Mouse (Mus musculus): ENCODE data around the gene Castor2.

Castor2 gene

DNA sequence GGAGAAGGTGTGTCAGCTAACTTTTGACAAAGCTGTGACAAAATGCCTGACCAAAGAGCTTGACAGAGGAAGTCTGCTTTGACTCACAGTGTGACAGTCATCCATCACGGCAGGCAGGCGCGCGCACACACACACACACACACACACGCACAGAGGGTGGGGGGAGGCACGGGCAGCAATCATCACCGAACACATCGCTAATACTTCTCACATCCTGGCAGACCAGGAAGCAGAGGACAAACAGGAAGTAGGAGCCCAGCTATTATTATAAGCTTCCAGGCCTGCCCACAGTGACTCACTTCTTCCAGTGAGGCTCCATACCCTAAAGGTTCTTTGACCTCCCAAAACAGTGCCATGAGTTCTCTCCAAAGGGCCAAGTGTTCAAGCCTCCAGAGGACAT, 6.3 kb downstream of the Castor2 start:
- no peak for DNase-seq

DNA sequence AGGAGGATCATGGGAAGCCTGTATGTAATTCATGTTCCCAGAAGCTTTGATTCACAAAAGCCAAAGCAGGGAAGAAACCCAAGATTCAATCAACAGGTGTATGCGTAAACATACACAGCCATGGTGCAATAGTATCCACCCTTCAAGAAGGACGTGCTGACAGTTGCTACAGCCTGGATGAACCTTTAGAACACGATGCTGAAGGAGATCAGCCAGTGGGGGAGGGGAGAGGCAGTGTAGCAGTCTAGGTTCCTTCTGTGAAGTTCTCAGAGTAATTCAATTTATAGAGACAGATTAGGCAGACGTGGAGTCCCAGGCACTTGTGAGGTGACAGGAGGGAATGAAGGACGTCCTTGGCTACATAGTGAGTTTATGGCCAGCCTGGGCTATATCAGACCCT, 15.5 kb downstream of the Castor2 start:
- no peak for DNase-seq

DNA sequence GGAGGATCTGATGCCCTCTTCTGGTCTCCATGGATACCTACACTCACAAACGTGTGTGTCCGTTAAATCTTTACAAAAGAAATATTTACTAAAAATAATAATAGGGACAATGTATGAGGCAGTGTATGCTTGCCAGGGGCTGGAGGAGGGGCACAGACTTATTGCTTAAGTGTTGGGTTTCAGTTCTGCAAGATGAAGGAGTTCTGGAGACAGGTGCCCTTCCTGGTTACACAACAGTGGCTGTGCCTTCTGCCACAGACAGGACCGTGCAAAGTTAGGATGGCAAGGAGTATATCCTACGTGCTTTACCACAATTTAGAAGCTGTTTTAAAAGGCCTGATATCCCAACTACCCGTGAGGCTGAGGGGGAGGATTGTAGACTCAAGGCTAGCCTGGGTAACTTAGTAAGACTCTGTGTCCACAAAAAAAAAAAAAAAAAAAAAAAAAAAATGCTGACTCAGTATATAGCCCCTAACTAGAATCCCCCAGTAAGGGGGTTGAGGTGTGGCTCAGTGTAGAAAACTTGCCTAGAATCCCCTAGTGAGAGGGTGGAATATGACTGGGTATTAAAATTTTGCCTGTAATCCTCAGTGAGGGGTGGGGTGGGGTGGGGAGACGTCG, 16.2 kb downstream of the Castor2 start:
- no peak for DNase-seq

DNA sequence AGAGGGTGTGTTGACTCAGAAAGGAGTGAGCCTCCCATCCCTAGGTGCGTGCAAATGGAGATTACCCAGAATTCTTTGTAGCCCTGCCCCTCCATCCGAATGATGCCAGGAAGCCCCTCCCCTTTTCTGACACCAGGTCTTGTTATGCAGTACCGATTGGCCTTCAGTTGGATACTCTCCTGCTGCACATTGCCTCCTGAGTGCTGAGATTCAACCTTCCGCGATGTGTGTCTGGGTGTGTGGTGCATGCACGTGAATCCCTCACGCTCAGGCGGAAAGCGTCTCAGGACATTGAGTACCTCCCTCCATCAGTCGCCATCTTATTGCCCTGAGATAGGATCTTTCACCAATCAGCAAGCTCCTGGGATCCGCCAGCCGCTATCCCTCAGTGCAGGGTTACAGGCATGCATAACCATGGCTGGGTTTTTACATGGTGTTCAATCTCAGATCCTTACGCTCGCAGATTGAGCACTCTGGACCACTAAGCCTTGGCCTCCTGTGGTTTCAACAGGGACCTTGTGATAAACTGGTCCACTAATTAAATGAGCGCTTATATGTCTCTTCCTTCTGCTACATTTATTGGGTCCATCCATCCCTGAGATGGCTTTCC, 19.4 kb downstream of the Castor2 start:
- no peak for DNase-seq

DNA sequence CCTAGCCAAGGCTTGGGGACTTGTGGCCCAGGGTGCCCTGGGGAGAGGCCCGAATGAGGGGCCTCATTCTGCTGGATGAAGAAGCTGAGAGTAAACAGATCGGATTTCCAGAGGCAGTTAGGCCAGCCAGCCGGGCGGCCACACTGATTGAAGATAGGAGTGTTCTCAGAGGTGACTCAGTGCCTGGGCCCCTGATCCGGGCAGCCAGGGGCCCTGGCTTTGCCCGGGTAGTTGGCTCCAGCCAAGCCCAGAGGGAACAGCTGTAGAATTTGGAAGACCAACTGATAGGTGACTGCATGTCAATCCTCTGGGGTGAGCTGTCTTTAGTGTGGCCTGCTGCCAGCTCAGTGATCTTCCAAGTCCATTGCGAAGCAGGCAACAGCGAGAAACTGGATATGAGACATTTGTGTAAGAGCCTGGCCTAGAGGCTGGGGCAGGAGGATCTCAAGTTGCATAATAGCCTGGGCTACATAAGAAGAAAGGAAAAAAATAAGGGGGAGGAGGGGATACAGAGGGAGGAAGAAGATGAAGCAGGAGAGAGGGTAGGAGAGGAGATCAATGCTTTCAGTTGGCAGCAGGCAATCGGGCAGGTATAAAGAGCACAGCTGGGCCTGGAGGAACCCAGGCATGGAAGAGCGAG, 20.1 kb downstream of the Castor2 start:
- DNase-seq = no peak

DNA sequence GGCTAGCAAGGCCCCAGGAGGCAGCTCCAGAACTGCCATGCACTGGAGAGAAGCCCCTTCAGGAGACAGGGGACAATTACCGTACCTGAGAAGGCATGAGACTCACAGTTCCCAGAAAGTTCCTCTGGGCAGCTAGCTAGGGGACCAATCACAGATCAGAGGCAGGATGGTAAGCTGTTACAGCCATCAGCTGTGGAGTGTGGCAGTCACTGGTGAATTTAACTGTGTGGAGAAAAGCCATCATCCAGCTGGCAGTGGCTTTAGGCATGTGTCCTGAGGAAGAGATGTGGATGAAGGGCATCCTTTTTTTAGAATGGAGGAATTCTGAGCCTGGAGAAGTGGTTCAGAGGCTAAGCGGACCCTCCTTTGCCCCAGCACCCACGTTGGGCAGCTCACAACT, 20.6 kb downstream of the Castor2 start:
- DNase-seq = no peak

DNA sequence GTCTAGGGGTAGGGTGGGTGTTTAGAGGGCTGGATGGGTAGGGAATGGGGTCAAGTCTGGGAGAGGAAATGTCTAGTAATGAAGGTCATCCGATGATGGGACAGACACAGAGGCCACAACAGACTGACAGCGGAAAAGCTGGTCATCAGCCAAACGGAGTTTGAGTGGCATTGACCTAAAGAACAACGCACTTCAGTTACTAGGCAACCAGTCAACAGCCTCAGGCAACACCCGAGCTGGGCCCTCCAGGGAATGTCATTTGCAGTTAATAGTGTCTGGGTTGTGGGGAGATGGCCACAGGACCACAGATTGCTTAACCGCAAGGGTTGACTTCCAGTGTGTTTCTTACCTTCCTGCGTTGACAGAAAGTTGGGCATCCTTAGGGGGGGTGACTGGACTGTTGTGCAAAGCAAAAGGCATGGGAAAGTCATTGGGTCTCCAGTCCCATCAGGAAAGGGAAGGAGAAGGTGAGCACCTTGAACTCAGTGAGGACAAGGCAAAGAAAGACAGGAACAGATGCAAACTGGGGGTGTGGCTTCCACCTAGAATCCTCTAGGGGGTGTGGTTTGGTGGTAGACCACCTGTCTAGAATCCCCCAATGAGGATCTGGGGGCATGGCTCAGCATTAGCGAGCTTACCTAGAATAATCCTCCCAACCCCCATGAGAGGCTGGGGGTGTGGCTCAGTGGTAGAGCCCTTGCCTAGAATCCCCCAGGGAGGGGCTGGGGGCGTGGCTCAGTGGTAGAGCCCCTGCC, 21.8 kb downstream of the Castor2 start:
- DNase-seq = no peak

DNA sequence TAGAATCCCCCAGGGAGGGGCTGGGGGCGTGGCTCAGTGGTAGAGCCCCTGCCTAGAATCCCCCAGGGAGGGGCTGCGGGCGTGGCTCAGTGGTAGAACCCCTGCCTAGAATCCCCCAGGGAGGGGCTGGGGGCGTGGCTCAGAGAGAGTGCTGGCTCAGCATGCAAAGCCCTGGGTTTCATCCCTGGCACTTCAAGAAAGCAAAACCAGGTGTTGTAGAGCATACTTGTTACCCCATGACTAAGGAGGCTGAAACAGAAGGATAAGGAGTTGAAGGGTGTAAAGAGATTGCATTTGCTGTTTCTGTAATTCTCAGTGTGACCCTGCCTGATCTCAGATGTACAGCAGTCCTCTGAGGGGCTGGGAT, 22.4 kb downstream of the Castor2 start:
- no peak for DNase-seq

DNA sequence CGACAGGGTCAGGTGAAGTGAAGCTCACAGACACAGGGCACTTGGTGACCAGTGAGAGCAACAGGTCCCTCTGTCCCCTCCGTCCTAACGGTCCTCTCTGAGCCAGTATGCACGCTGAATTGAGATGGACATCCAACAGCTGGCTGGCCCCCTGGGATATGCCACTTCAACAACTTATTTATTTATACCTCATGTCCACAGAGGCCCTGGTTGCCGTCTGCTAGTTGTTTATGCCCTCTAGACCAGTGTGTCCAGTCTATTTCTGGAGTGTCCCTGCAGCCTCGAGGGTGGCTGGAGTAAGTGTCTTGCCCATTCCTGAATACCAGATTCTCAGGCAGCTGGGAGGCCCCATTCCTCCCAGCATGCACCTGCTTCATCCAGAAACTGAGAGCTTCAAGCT, 24.3 kb downstream of the Castor2 start:
- no peak for DNase-seq

DNA sequence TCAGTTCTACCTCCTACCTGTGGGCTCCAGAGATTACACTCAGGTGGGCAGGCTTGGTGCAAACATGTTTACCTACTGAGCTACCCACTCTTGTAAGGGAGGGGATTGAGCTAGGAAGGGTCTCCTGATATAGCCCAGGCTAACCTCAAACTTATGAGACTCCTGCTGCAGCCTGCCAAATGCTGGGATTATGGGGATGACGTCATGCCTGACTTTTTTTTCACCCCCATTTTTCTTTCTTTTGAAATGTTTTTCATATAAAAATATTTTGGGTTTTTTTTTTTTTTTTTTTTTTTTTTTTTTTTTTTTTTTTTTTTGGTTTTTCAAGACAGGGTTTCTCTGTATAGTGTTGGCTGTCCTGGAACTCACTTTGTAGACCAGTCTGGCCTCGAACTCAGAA, 26.7 kb downstream of the Castor2 start:
- DNase-seq = no peak

DNA sequence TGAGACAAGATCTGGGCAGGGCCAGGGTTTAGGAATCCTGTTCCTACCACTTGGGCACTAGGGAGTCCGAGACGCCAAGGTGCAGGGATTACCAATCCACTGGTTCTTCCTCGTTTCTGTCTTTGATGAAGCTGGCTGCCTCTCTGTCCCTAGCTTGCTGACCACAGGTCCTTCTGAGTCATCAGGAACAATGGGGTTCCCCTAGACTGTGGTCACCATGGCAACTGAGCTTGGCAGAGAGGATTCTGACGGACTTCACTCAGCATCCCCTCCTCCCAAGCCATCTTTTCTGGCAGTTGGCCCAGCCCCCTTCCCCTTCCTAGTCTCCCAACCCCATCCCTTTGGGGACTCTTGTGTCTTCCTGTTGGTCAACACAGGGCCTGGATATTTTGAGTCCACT, 32.1 kb downstream of the Castor2 start:
- no peak for DNase-seq

DNA sequence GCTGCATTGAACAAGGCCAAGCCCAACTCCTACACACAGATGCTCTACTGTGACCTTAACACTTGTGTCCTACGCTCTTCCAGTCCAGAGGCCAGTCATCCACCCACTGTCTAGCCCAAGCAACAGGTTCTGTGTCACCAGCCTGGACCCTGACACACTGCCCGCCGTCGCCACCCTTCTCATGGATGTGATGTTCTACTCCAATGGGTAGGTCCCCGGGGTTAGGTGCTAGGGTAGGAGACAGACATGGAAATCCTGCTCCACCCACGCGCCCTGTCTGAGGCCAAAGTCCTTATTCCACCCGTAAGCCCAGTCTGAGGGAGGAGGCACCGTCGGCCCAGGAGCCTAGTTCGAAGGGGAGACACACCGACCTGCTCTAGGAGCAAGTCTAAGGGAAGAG, 36.5 kb downstream of the Castor2 start:
- no peak for DNase-seq

DNA sequence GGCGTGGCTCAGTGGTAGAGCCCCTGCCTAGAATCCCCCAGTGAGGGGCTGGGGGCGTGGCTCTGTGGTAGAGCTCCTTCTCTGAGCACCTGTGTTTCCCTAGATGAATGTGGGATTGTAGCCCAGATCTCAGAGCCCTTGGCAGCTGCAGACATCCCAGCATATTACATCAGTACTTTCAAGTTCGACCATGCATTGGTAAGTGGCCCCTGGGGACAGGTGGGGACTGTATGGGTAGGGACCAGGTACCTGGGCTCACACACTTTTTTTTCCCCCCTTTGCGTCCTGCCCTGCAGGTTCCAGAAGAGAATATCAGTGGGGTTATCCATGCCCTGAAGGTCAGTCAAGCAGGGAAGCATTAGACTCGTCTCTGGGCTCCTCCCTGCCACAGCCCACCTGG, 38.4 kb downstream of the Castor2 start:
- DNase-seq = no peak

DNA sequence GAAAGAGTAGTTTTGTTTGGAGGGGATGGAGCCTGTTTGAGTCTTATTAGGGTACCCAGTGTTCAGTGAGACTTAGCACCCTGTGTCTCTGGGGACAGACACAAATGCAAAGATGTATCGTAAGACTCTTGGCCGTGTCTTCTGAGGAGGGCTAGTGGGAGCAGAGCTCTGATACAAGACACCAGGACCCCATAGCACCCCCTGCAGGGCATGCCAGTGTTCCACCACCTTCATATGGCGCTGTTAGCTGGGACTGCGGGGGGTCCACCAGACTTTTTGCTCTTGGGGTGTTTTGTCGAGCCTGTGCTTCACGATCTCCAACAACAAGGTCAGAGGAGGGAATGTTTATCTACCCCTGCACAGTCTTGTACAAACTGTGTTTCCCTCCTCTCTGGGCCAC, 39.9 kb downstream of the Castor2 start:
- no peak for DNase-seq

DNA sequence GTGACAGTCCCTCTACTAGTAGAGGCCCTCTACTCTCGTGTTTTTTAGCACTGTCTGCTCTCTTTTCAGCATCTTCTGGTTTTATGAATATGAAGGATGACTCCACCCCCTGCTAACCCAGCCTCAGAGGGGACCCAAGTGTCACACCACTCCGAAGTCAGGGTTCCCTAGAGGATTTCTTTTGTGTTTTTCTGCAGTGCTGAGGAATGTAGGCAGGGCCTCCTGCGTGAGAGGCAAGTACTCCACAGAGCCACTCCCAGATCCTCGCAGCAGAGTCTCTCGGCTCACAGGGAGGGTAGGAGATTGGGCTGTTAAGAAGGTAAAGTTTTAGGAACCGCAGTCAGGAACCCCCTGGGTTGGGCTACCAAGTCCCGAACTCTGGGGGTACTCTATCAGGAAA, 41.7 kb downstream of the Castor2 start:
- no peak for DNase-seq

DNA sequence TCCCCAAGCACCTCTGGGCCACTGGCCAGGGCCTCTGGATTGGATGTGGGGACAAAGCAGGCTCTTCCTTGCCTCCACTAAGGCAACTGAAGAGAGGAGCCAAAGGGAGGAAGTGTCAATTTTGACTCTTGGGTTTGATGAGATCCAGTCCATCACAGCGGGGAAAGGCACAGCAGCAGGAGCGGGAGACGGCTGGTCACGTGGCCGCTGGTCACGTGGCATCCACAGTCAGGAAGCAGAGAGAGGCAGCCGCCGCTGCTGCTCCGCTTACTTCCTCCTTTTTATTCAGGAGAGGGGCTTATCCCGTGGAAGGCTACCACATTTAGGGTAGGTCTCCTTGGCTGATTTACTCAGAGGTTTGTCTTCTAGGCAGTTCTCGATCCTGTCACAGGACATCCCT, 42.9 kb downstream of the Castor2 start:
- no peak for DNase-seq

DNA sequence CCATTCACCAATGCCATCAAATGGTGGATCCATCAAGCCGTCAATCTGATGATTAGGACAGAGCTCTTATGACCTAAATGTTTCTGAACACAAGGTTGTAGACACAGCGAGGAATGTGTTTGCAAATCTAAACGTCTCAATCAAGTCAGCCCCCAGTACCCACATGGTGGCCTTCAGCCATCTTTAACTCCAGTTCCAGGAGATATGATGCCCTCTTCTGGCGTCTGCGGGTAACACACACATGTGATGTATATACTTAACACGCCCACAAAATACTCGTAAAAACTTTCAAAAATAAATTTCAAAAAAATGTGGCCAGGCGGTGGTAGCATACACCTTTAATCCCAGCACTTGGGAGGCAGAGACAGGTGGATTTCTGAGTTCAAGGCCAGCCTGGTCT, 45.5 kb downstream of the Castor2 start:
- DNase-seq = no peak

DNA sequence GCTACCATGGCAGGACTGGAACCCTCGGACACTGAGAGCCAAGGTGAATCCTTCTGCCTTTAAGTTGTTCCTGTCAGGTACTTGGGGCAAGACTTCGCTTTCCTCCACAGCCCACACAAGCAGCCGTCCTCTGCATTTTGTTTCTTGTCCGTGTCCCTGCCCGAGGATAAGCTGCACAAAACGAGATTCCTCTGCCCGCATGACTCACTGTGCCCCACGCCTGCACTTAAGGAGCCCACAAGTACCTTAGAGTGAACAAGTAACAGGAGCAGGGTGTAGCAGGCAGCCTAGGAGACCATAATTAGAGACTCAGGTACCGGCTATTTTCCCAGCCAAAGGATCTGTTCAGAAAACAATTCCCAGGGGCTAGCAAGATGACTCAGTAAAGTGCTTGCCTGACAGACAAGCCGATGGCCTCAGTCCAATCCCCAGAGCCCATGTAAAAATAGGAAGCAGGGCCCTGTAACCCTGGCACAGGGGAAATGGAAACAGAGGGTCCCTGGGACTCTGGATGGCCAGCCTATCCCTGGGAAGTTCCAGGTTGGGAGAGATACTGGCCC, 47.8 kb downstream of the Castor2 start:
- DNase-seq = no peak

DNA sequence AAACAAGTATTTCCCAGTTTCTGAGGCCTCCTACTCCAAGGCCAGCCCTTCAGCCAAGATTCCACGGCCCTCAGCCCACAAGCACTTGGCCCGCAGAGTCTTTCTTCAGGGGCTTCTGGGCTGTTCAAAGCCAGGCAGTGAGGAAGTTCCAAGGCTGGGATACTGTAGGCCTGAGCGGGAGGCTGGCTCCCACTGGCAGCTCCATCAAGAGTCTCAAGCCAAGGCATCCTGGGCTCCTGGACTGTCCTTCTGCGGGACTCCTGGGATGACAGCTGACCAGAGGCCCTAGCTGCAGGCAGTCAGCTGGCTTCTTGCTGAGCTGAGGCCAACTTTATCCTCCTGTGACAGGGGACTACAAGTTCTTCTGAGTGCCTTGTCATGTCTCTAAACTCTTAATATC, 48.6 kb downstream of the Castor2 start:
- DNase-seq = no peak

DNA sequence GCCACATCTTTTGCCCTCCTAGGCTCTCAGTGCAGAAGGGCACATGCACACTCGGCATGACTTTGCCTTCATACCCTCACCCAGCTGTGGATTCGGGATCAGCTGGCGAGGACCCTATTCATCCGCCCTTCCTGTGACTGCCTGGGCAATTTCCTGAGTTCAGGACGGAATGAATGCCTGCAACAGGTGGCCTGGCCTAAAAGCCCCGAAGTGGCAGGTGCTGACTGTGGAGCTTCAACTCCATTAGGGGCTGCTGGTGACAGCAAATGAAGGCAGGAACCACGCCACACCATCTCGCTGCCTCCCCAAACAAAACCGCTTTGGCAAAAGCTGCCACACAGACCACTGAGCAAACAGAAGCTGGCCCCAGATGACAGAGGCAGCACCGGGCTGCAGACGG, 52.4 kb downstream of the Castor2 start:
- no peak for DNase-seq

DNA sequence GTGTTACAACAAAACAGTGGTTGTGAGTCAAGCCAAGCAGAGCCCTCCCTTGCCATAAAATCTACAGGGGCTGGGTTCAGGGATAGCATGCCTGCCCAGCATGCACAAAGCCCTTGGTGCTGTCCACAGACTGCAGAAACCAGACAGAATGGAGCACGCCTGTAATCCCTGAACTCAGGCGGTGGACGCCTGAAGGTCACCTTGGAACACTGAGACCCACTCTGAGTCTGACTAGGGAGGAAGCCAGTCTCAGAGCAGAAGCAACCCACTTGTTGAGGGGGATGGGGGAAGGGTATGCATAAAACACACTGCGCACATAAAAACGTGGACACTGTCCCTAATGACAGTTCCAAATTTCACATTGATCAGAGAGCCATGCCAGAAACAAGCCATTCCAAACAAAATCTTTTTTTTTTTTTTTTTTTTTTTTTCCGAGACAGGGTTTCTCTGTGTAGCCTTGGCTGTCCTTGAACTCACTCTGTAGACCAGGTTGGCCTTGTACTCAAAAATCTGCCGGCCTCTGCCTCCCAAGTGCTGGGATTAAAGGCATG, 56.5 kb downstream of the Castor2 start:
- DNase-seq = no peak

DNA sequence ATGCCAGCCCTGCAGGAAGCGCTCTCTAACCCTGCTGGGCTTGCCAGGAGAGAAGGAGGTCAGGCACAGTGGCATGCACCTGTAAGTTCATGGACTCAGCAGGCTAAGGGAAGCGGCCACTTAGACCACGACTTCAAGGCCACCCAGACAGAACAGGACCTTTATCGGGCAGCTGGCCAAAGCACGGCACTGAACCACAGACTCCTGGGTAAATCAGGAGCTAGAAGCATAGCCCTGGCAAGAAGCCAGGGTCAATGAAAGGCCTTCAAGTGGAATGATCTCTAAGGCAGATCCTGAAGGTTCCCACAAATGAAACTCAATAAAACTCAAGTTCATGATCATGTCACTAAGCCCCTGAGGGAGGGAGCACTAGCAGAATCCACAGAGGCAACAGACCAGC, 65.2 kb downstream of the Castor2 start:
- DNase-seq = no peak

DNA sequence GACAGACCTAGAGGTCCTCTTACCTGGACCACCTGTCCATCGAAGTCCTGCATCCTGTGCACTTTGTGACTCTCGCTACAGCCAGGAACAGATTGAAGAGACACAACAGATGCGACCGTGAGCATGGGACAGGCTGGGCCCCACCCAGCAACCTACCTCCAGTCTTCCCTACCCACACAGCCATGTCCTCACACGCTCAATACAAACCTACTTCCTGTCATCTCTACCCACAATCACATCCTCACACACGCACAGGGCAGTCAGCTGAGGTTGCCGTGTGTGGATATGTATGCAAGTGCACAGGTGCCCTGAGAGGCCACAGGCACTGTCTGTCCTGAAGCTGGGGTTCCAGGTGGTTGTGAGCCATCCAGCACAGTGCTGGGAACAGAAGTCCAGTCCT, 67.1 kb downstream of the Castor2 start:
- no peak for DNase-seq

DNA sequence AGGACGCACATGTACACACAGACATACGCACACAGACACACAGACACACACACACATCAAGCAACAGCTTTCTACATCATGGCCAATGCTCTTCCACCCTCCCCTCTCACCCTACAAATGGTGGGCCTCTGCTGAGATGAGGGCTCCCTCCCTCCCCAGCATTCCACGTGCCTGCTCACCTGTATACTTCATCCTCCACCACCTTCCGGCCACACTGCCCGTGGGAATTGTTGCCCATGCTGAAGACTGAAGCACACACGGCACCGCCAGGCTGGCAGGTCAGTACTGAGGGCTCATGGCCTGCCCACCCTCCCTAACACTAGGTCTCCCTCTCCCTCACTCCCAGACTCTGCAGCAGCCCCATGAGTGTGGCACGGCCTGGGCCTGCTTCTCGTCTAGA, 68.5 kb downstream of the Castor2 start:
- DNase-seq = no peak
